Mouse (Mus musculus): ENCODE measurements at regions not wholly inside any gene's neighbourhood (a gene's known extent, or its start where the extent isn't known, plus 50 kb on each side); places are given as distances from the start of the nearest gene placed in this dataset.
"Not testable (repeated sequence)": the region's sequence is repeated elsewhere in the genome, so short reads cannot be mapped to it uniquely, and the experiment has no call there.

DNA sequence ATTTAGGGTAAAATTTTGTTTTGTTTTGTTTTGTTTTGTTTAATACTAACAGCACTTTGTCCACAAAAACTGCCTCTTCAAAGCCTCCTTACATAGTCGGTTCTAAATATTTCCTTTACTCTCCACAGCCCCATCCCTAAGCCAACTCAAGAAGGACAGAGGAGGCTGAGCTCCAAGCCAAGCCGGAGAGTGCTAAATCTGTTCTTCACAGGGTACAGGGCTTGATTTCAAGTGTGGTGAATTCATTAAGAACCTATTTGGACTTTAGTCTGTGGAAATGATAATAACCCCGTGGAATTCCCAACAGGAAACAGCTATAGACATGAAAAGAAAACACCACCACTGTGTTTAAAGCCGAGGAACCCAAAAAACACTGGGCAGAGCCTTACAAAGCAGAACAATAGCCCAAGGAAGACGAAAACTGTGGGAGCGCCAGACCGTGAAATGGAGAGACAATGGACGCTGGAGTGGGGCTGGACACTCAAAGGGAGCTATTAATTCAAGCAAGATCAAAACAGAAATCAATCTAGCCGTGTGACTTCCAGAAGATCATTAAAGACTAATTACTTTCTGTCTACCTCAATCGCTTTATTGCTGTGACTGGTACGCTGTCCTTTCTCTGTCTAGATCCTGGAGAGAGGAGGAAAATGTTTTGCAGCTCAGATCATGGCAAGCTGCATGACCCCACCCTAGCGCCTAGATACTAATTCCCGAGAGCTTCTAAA is 194.7 kb downstream of the Trmt11 start:
- no peaks in the 10 kb centered on the region for H3K36me3 ChIP-seq (ENCODE audit: control insufficient read depth, insufficient read depth, low read length)
- peak overlapping the region; percentile 9; the same call in 1 of the 2 replicates for H3K4me3 ChIP-seq (ENCODE audit: low read depth, low read length)
- no peak overlapping the region for H3K27ac ChIP-seq (ENCODE audit: low read length)
- 4% methylated on average over 13 of the region's 13 CpGs for WGBS
- H3K27me3 ChIP-seq (ENCODE audit: control insufficient read depth, insufficient read depth, low read depth, low read length): peaks cover 5% of the 10 kb centered on the region
- H3K4me2 ChIP-seq (ENCODE audit: low read length): peak overlapping the region; percentile 48
- peak; percentile 89 for ATAC-seq
- H3K9me3 ChIP-seq (replicated peaks; ENCODE audit: control insufficient read depth, low read length, poor library complexity, severe bottlenecking): no peaks in the 10 kb centered on the region
- 0 out of 2 replicates have a peak, but pooled peaks cover 2% of the 10 kb centered on the region for H3K4me1 ChIP-seq (ENCODE audit: control insufficient read depth, insufficient read depth, low read length)
- H3K9ac ChIP-seq (ENCODE audit: low read depth, low read length): no peak overlapping the region

DNA sequence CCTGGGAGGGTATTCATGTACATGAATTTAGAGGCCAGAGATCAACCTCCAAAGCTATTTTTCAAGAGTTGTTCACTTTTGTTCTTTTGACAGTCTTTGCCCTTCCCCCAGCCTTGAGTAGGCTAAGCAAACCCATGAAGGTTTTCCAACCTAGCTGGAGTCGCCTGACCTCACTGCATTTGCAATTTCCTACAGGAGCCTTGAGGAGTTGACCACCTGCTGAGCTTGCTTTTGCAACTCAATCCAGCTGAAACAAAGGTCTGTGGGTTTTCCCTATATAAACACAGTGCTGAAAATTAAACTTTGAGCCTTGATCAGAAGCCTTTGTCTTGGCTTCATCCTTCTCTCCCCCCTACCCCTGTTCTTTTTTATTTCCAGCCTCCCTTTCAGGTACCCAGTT is 170.2 kb upstream of the Cenpw start:
- H3K9me3 ChIP-seq (replicated peaks; ENCODE audit: control insufficient read depth, low read length, poor library complexity, severe bottlenecking): no peaks in the 10 kb centered on the region
- H3K4me3 ChIP-seq (ENCODE audit: low read depth, low read length): no peak overlapping the region
- H3K36me3 ChIP-seq (ENCODE audit: control insufficient read depth, insufficient read depth, low read length): no peaks in the 10 kb centered on the region
- no peak overlapping the region for H3K27ac ChIP-seq (ENCODE audit: low read length)
- no peaks in the 10 kb centered on the region for H3K4me1 ChIP-seq (ENCODE audit: control insufficient read depth, insufficient read depth, low read length)
- H3K9ac ChIP-seq (ENCODE audit: low read depth, low read length): no peak overlapping the region
- WGBS: 14% methylated on average over 1 of the region's 1 CpGs
- no peaks in the 10 kb centered on the region for H3K27me3 ChIP-seq (ENCODE audit: control insufficient read depth, insufficient read depth, low read depth, low read length)
- no peak overlapping the region for H3K4me2 ChIP-seq (ENCODE audit: low read length)
- no peak for ATAC-seq

DNA sequence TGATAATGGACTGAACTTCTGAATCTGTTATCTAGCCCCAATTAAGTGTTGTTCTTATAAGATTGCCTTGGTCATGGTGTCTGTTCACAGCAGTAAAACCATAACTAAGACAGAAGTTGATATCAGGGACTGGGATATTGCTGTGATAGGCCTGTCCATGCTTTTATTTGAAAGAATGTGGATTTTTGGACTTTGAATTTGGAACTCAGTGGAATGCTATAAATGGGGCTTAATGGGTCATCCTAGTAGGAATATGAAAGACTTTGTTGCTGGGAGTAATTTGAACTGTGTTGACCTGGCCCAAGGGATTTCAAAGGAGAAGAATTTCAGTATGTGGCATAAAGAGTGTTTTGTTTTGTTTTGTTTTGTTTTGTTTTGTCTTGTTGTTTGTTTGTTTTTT is 160.5 kb upstream of the Cenpw start:
- H3K27me3 ChIP-seq (ENCODE audit: control insufficient read depth, insufficient read depth, low read depth, low read length); H3K9me3 ChIP-seq (replicated peaks; ENCODE audit: control insufficient read depth, low read length, poor library complexity, severe bottlenecking); H3K36me3 ChIP-seq (ENCODE audit: control insufficient read depth, insufficient read depth, low read length); ATAC-seq; H3K4me1 ChIP-seq (ENCODE audit: control insufficient read depth, insufficient read depth, low read length); H3K4me3 ChIP-seq (ENCODE audit: low read depth, low read length); H3K4me2 ChIP-seq (ENCODE audit: low read length); H3K27ac ChIP-seq (ENCODE audit: low read length); H3K9ac ChIP-seq (ENCODE audit: low read depth, low read length): not testable (repeated sequence)

DNA sequence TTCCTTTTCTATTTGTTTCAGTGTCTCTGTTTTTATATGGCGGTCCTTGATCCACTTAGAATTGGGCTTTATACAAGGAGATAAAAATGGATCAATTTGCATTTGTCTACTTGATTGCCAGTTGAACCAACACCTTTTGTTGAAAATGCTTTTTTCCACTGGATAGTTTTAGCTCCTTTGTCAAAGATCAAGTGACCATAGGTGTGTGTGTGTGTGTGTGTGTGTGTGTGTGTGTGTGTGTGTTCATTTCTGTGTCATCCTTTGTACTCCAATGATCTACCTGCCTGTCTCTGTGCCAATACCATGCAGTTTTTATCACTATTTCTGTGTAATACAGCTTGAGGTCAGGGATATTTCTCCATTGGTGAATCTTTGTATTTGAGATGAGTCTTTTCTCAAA is 158.7 kb upstream of the Cenpw start:
- WGBS: 95% methylated on average over 1 of the region's 1 CpGs
- H3K27ac ChIP-seq (ENCODE audit: low read length): no peak overlapping the region
- H3K27me3 ChIP-seq (ENCODE audit: control insufficient read depth, insufficient read depth, low read depth, low read length): no peaks in the 10 kb centered on the region
- H3K9ac ChIP-seq (ENCODE audit: low read depth, low read length): no peak overlapping the region
- no peak for ATAC-seq
- H3K36me3 ChIP-seq (ENCODE audit: control insufficient read depth, insufficient read depth, low read length): no peaks in the 10 kb centered on the region
- no peak overlapping the region for H3K4me3 ChIP-seq (ENCODE audit: low read depth, low read length)
- no peaks in the 10 kb centered on the region for H3K4me1 ChIP-seq (ENCODE audit: control insufficient read depth, insufficient read depth, low read length)
- H3K9me3 ChIP-seq (replicated peaks; ENCODE audit: control insufficient read depth, low read length, poor library complexity, severe bottlenecking): no peaks in the 10 kb centered on the region
- H3K4me2 ChIP-seq (ENCODE audit: low read length): no peak overlapping the region

DNA sequence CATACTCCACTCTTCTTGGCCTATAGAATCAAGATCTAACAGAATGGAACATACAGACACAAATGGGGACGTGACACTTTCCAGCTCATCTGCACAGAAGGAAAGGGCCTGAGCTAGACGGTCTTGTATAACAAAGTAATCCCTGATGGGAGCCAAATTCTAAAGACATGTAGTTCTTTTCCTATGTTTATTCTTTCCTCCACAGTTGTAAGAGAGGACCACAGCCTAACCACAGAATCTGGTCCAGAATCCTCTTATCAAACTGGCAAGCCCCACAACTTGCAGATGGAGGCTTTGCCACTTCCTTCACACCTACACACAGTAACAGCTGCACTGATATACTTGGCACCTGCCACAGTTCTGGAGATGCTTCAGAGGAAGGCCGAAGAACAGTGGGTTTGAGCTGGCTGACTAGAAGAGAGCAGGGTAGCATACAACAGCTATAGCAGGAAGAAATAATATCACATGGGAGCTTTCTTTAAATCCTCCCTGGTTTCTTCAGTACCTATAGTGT is 142.7 kb upstream of the Cenpw start:
- Histone ChIP-seq H3K9ac (ENCODE audit: low read depth, low read length) (no peak overlapping the region), H3K4me2 (ENCODE audit: low read length) (no peak overlapping the region), H3K36me3 (ENCODE audit: control insufficient read depth, insufficient read depth, low read length) (no peaks in the 10 kb centered on the region), H3K4me1 (ENCODE audit: control insufficient read depth, insufficient read depth, low read length) (no peaks in the 10 kb centered on the region), H3K27ac (ENCODE audit: low read length) (no peak overlapping the region), H3K9me3 (replicated peaks; ENCODE audit: control insufficient read depth, low read length, poor library complexity, severe bottlenecking) (no peaks in the 10 kb centered on the region), H3K27me3 (ENCODE audit: control insufficient read depth, insufficient read depth, low read depth, low read length) (no peaks in the 10 kb centered on the region), H3K4me3 (ENCODE audit: low read depth, low read length) (no peak overlapping the region)
- ATAC-seq: no peak
- WGBS: 87% methylated on average over 3 of the region's 3 CpGs

DNA sequence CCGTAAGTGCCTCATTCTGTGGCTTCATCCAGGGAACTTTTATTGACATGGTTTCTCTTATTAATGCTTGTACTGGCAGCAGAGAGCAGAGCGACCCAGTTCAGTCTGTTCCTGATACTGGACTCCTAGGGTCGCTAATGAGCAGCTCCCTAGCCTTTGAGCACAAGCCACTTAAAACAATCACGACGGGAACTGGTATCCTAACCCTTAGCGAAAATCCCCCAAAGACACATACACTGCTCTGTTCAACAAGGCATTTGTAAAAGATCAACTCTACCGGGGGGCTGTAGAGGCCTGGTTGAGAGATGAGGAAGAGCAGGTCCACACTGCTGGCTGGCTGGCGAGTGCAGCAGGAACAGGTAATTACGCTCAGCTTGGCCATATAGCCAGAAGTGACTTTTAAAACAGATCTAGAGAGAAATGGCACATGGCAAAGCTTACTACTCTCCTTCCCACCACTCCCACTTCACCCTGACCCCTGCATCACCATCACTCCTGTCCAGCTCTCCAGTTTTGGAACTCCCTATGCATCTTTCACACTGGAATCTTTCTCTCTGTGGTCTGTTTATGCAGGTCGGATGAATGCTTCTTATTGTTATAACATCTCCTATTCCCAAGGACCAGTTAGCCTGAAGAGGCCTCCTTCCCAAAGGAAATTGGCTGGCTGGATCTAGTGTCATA is 128.1 kb upstream of the Cenpw start:
- 29% methylated on average over 10 of the region's 10 CpGs for WGBS
- Histone ChIP-seq H3K4me2 (ENCODE audit: low read length) (0 out of 2 replicates have a peak overlapping the region, but pooled peaks have one; percentile 10), H3K4me3 (ENCODE audit: low read depth, low read length) (no peak overlapping the region), H3K27ac (ENCODE audit: low read length) (no peak overlapping the region), H3K9me3 (replicated peaks; ENCODE audit: control insufficient read depth, low read length, poor library complexity, severe bottlenecking) (no peaks in the 10 kb centered on the region), H3K27me3 (ENCODE audit: control insufficient read depth, insufficient read depth, low read depth, low read length) (no peaks in the 10 kb centered on the region), H3K36me3 (ENCODE audit: control insufficient read depth, insufficient read depth, low read length) (no peaks in the 10 kb centered on the region), H3K4me1 (ENCODE audit: control insufficient read depth, insufficient read depth, low read length) (no peaks in the 10 kb centered on the region; the same call in 1 of the 2 replicates), H3K9ac (ENCODE audit: low read depth, low read length) (no peak overlapping the region)
- ATAC-seq: peak; percentile 79

DNA sequence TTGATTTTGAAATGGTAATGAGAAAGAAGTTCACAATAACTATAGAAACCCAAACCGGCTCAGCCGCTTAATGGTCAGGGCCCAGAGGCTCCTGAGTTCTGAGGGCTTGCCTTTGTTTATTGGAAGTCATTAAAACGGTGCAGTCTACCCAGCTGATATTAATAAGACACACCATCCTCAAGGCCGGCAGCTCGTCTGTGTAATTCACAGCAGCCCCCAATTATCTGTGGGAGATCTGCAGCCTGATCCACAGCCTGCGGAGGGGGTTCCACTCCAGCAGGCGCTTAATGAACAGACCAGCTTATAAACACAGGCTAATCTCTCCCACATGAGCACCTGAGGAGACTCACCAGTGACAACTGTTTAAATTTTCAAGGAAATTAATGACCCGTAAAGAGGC is 127.5 kb upstream of the Cenpw start:
- Histone ChIP-seq H3K4me2 (ENCODE audit: low read length) (no peak overlapping the region), H3K4me3 (ENCODE audit: low read depth, low read length) (no peak overlapping the region), H3K27me3 (ENCODE audit: control insufficient read depth, insufficient read depth, low read depth, low read length) (no peaks in the 10 kb centered on the region), H3K4me1 (ENCODE audit: control insufficient read depth, insufficient read depth, low read length) (no peaks in the 10 kb centered on the region; the same call in 1 of the 2 replicates), H3K9ac (ENCODE audit: low read depth, low read length) (no peak overlapping the region), H3K36me3 (ENCODE audit: control insufficient read depth, insufficient read depth, low read length) (no peaks in the 10 kb centered on the region), H3K27ac (ENCODE audit: low read length) (no peak overlapping the region), H3K9me3 (replicated peaks; ENCODE audit: control insufficient read depth, low read length, poor library complexity, severe bottlenecking) (no peaks in the 10 kb centered on the region)
- 12% methylated on average over 8 of the region's 8 CpGs for WGBS
- peak; percentile 87 for ATAC-seq

DNA sequence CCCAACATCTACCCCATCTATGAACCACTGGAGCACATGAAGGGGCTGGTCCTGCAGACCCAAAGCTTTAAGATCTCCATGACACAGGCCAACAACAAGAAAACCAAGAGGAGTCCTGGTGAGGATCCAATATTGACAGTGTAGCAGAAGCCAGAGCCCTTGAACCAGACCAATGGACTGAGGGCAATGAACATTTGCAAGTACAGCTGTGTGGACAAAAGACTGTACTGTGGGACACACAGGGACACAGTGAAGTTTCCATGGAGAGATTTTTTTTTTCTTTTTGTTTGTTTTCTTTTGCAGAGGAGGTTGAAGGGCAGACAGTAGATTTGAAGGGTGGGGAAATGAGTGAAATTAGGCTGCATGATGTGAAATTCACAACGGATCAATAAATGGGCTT is 126.5 kb upstream of the Cenpw start:
- Histone ChIP-seq H3K9ac (ENCODE audit: low read depth, low read length) (no peak overlapping the region), H3K9me3 (replicated peaks; ENCODE audit: control insufficient read depth, low read length, poor library complexity, severe bottlenecking) (no peaks in the 10 kb centered on the region), H3K27ac (ENCODE audit: low read length) (no peak overlapping the region), H3K4me3 (ENCODE audit: low read depth, low read length) (no peak overlapping the region), H3K4me2 (ENCODE audit: low read length) (no peak overlapping the region), H3K27me3 (ENCODE audit: control insufficient read depth, insufficient read depth, low read depth, low read length) (no peaks in the 10 kb centered on the region), H3K4me1 (ENCODE audit: control insufficient read depth, insufficient read depth, low read length) (no peaks in the 10 kb centered on the region; the same call in 1 of the 2 replicates), H3K36me3 (ENCODE audit: control insufficient read depth, insufficient read depth, low read length) (no peaks in the 10 kb centered on the region)
- 43% methylated on average over 1 of the region's 1 CpGs for WGBS
- no peak for ATAC-seq

DNA sequence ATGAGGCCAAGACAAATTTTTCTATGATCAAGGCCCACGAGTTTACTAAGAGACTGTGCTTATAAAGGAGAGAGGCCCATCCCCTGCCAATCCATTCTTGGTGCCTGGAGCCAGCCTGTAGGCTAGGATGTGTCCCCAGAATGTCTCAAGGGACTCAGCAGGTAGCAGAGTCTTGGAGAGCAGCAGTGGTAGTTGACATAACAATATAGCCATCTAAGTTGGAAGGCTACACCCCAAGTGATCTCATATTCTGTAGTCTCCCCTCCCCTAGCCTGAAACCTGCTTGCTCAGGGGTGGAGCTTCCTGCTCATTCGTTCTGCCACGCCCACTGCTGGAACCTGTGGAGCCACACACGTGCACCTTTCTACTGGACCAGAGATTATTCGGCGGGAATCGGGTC is 95.5 kb upstream of the Cenpw start:
- H3K27me3 ChIP-seq (ENCODE audit: control insufficient read depth, insufficient read depth, low read depth, low read length); H3K4me3 ChIP-seq (ENCODE audit: low read depth, low read length); H3K4me1 ChIP-seq (ENCODE audit: control insufficient read depth, insufficient read depth, low read length); H3K27ac ChIP-seq (ENCODE audit: low read length); H3K9me3 ChIP-seq (replicated peaks; ENCODE audit: control insufficient read depth, low read length, poor library complexity, severe bottlenecking); ATAC-seq; H3K9ac ChIP-seq (ENCODE audit: low read depth, low read length); H3K36me3 ChIP-seq (ENCODE audit: control insufficient read depth, insufficient read depth, low read length); H3K4me2 ChIP-seq (ENCODE audit: low read length): not testable (repeated sequence)
- WGBS: 100% methylated on average over 1 of the region's 7 CpGs

All from midbrain, embryonic 16.5 days (tissue).